Comparison of ENCODE assay signal across 8 mouse cellular contexts in the genomic region with DNA sequence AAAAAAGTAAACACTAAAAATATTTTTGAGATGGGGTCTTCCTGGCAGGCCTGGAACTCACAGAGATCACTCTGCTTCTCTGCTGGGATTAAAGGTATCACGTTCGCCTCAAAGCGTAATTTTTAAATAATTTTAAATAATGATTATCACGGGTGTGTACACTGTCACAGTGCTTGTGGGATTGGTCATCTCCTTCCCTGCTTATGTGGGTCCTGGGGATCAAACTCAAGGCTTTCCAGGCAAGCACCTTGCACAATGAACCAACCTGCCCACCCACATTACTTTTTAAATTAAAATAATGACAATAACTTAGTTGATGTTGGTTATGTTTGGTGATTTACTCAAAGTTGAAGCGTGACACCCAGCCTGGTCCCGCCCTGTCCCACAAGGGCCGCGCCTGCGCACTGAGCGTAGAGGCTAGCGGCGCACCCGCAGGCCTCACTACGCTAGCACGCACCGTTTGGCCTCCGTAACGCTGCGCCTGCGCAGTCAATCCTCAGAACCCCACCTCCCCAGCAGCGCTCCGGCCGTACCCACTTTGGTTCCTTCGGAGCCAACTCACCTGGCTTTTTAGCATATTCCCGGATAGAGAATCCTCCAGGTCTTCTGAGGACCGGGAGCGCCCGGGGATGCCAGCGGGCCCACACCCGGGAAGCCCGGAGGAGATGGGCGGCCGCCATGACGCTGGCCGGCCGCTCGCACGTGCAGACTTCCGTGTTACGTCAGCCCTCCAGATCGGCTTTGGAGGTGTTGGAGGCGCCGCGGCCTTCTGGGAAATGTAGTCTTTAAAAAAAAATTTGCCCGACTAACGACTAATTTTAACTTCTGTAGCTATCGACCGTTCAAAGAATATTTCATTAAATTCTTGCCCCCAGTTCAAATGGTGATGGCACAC. TPM values are rescaled to one million over a fixed set of nuclear protein-coding genes. Genes with fewer than 3 reads are reported as not detected.
DNase-seq lines count a peak whose midpoint lies in the region; ATAC-seq and TF ChIP-seq lines count a peak whose summit lies in the region.

TSS of gene Mrpl54 (minus strand) at position 724 of the 895 bp plus-strand sequence.
TSS of gene Apba3 (plus strand) at position 750 of the 895 bp plus-strand sequence.

- under 1% methylated on average over 48 of the region's 48 CpGs for WGBS in hindbrain, postnatal 0 days

- no peak for TF ChIP-seq CTCF in gastrocnemius, adult 2 months (IDR thresholded peaks at IDR 0.05)
- peak; percentile 27; the same call in 1 of the 2 replicates for TF ChIP-seq CTCF in hindbrain, postnatal 0 days (IDR thresholded peaks at IDR 0.05; ENCODE audit: low read depth)
- TF ChIP-seq CTCF in left cerebral cortex, adult 2 months (IDR thresholded peaks at IDR 0.05): no peak

- peak; percentile 89 for DNase-seq in WW6 (ENCODE audit: low read depth, low spot score)
- DNase-seq in cerebellum, postnatal 4 days (ENCODE audit: low spot score in 2 of 2): peak; percentile 75 to 93
- peak; percentile 99 for DNase-seq in gastrocnemius, adult 2 months
- DNase-seq in hindbrain, postnatal 0 days (ENCODE audit: low spot score): peak; percentile 97
- peak; percentile 94 to 95 for DNase-seq in left cerebral cortex, adult 2 months (ENCODE audit: extremely low spot score in 1 of 2, low spot score in 2 of 2)
- peak; percentile 94 to 96 for DNase-seq in right cerebral cortex, adult 2 months (ENCODE audit: low spot score in 2 of 2)
- DNase-seq in urinary bladder, postnatal 14 days (ENCODE audit: low spot score): peak; percentile 97

- H3K4me2 ChIP-seq in hindbrain, postnatal 0 days (ENCODE audit: low read depth, low read length): peak within 1 kb of the TSS; percentile 67

- H3K27me3 ChIP-seq in hindbrain, postnatal 0 days (ENCODE audit: insufficient read depth, low read length): no peaks in the 10 kb centered on the region

- no peaks in the 10 kb centered on the region for H3K9me3 ChIP-seq in hindbrain, postnatal 0 days (ENCODE audit: low read length)

- peak within 1 kb of the TSS; percentile 74 for H3K9ac ChIP-seq in hindbrain, postnatal 0 days (replicated peaks; ENCODE audit: low read length)

- intact Hi-C loops in gastrocnemius, adult 2 months (cut with DNase I): loop anchor here (10.0 kb wide), 1 partner anchor 832 kb away; the partner anchor contains the start of gene Tcf3
- intact Hi-C loops in left cerebral cortex, adult 2 months (cut with DNase I): loop anchor here (5.0 kb wide), 1 partner anchor 74 kb away; no protein-coding TSS in a partner anchor

- H3K27ac ChIP-seq in gastrocnemius, adult 2 months: peak within 1 kb of the TSS; percentile 100
- H3K27ac ChIP-seq in hindbrain, postnatal 0 days: peak within 1 kb of the TSS; percentile 88
- H3K27ac ChIP-seq in left cerebral cortex, adult 2 months: peak within 1 kb of the TSS; percentile 100

- H3K4me3 ChIP-seq in gastrocnemius, adult 2 months: peak within 1 kb of the TSS; percentile 91
- H3K4me3 ChIP-seq in hindbrain, postnatal 0 days (ENCODE audit: low read length): peak within 1 kb of the TSS; percentile 73
- peak within 1 kb of the TSS; percentile 94 for H3K4me3 ChIP-seq in left cerebral cortex, adult 2 months

- peaks cover 16% of the 10 kb centered on the region for H3K36me3 ChIP-seq in hindbrain, postnatal 0 days (ENCODE audit: insufficient read depth, low read length)

- H3K4me1 ChIP-seq in hindbrain, postnatal 0 days (ENCODE audit: insufficient read depth, low read length): peaks cover 14% of the 10 kb centered on the region

- peak; percentile 94 for ATAC-seq in hindbrain, postnatal 0 days
- ATAC-seq in megakaryocyte, adult 5-6 weeks (ENCODE audit: poor library complexity, severe bottlenecking): peak; percentile 89

RNA-seq across cellular contexts. Expression of gene Mrpl54, which starts in this region (rescaled TPM):
- 100 to 1,000 TPM; 103 to 112 TPM for total RNA-seq in gastrocnemius, adult 2 months (2021)
- 106 and 113 TPM in 2 replicates for total RNA-seq in hindbrain, postnatal 0 days (2014; rRNA removed)
- 159 and 170 TPM in 2 replicates for polyA plus RNA-seq in hindbrain, postnatal 0 days (2015; fragmentation: Nextera tagmentation; extraction: Ambion mirVana)
- total RNA-seq in left cerebral cortex, adult 2 months (2021): 10 to 100 TPM; 41.3 to 42.8 TPM
- 52.1 and 67.0 TPM in 2 replicates for total RNA-seq in megakaryocyte, adult 5-6 weeks (2015)
- total RNA-seq in megakaryocyte, adult 5-6 weeks (2017): 97.4 and 154 TPM in 2 replicates

RNA-seq across cellular contexts. Expression of gene Apba3, which starts in this region (rescaled TPM):
- 100 to 1,000 TPM; 110 to 119 TPM for total RNA-seq in gastrocnemius, adult 2 months (2021)
- 61.0 and 63.6 TPM in 2 replicates for total RNA-seq in hindbrain, postnatal 0 days (2014; rRNA removed)
- 24.0 and 27.6 TPM in 2 replicates for polyA plus RNA-seq in hindbrain, postnatal 0 days (2015; fragmentation: Nextera tagmentation; extraction: Ambion mirVana)
- 10 to 100 TPM; 35.8 to 38.6 TPM for total RNA-seq in left cerebral cortex, adult 2 months (2021)
- total RNA-seq in megakaryocyte, adult 5-6 weeks (2015): 16.4 and 20.2 TPM in 2 replicates
- 11.5 and 15.0 TPM in 2 replicates for total RNA-seq in megakaryocyte, adult 5-6 weeks (2017)

Comparison
In these comparisons a context has a peak if more than half of its experiments do, and no peak if none do; other contexts are left out.
1. Peak in every context shown above with its lines: DNase-seq, ATAC-seq, H3K4me3 ChIP-seq and H3K27ac ChIP-seq.